Mouse (Mus musculus): ENCODE data around the gene Gm4881. TPM values are rescaled to one million over a fixed set of nuclear protein-coding genes. Genes with fewer than 3 reads are reported as not detected.

The Gm4881 gene
- polyA plus RNA-seq, 1 experiment, result not detected

- H3K27ac ChIP-seq (ENCODE audit: insufficient read depth, low read depth, low read length), result no peak overlapping the region
- peaks cover 16% of the 10 kb centered on the region for H3K4me1 ChIP-seq (ENCODE audit: control insufficient read depth, insufficient read depth, low read length)
- no peak overlapping the region for H3K4me3 ChIP-seq (ENCODE audit: insufficient read depth, low read length)
- TF ChIP-seq CTCF (IDR thresholded peaks at IDR 0.05; ENCODE audit: low read depth, low read length) (no peak), POLR2A (IDR thresholded peaks at IDR 0.05; ENCODE audit: borderline replicate concordance, low read depth, low read length) (no peak)
These were observed 29.6 kb upstream of the Gm4881 start for GRCm38 (mm10) chr7:24973902-24974301.

GRCm38 (mm10) chr7:24973208-24973607 lies 28.9 kb upstream of the Gm4881 start:
- TF ChIP-seq CTCF (IDR thresholded peaks at IDR 0.05; ENCODE audit: low read depth, low read length), result no peak
- TF ChIP-seq POLR2A (IDR thresholded peaks at IDR 0.05; ENCODE audit: borderline replicate concordance, low read depth, low read length), result no peak
- no peak overlapping the region for H3K27ac ChIP-seq (ENCODE audit: insufficient read depth, low read depth, low read length)
- peaks cover 11% of the 10 kb centered on the region; the same call in 1 of the 2 replicates for H3K4me1 ChIP-seq (ENCODE audit: control insufficient read depth, insufficient read depth, low read length)
- no peak overlapping the region for H3K4me3 ChIP-seq (ENCODE audit: insufficient read depth, low read length)

DNA sequence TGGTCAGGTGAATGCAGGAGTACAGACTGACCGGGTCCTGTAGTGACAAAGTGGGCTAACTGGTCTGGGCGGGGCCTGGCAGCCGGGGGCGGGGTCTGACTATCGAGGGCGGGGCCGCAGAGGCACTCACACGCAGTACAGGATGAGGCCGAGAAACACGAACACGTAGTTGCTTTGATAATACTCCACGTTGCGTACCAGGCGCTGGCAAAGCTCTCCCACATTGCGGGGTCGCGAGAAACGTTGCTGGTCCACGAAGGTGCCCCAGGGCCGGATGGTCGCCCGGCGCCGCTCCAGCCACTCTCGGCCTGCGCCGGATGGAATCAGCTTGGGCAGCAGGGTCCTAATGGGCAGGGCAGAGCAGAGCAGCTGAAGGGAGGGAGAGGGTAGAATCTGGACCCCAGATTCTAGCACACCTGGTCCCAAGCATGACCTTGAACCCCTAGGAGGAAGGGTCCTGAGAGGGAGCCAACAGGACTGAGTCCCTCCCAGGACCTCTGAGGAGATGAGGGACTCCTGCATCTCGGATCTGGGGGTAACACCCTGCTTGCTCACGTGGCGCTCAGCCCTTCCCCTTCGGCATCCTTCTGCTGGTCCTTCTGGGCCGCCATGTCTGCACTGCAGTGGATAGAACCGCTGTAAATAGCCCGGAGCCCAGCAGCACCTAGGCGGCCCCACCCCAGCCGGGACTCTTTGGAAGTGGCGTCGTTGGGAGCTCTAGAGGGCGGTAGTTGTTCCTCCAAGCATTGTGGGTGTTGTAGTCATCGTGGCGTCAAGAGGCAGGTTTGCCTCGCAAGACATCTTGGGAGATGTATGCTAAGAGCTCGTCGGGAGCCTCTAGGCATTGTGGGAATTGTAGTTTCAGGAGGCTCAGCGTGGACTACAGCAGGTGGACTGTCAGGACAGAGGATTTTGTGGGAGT lies 27.9 kb upstream of the Gm4881 start, which contains the start of gene Rabac1:
TSS of gene Rabac1 (minus strand) at position 783 of the 922 bp plus-strand sequence.
- peak within 1 kb of the TSS; percentile 65 for H3K4me3 ChIP-seq (ENCODE audit: insufficient read depth, low read length)
- peaks cover 6% of the 10 kb centered on the region; the same call in 1 of the 2 replicates for H3K4me1 ChIP-seq (ENCODE audit: control insufficient read depth, insufficient read depth, low read length)
- TF ChIP-seq CTCF (IDR thresholded peaks at IDR 0.05; ENCODE audit: low read depth, low read length) (no peak), POLR2A (IDR thresholded peaks at IDR 0.05; ENCODE audit: borderline replicate concordance, low read depth, low read length) (no peak)
- H3K27ac ChIP-seq (ENCODE audit: insufficient read depth, low read depth, low read length), result 0 out of 2 replicates have a peak within 1 kb of the TSS, but pooled peaks have one; percentile 2

GRCm38 (mm10) chr7:24971261-24971971 lies 27.1 kb upstream of the Gm4881 start:
- Histone ChIP-seq H3K4me1 (ENCODE audit: control insufficient read depth, insufficient read depth, low read length) (peaks cover 6% of the 10 kb centered on the region; the same call in 1 of the 2 replicates), H3K27ac (ENCODE audit: insufficient read depth, low read depth, low read length) (no peak overlapping the region), H3K4me3 (ENCODE audit: insufficient read depth, low read length) (peak overlapping the region; percentile 65)
- TF ChIP-seq CTCF (IDR thresholded peaks at IDR 0.05; ENCODE audit: low read depth, low read length) (peak; percentile 13; the same call in 1 of the 2 replicates), POLR2A (IDR thresholded peaks at IDR 0.05; ENCODE audit: borderline replicate concordance, low read depth, low read length) (no peak)

GRCm38 (mm10) chr7:24970341-24970740 lies 26.0 kb upstream of the Gm4881 start:
- TF ChIP-seq CTCF (IDR thresholded peaks at IDR 0.05; ENCODE audit: low read depth, low read length), result no peak
- TF ChIP-seq POLR2A (IDR thresholded peaks at IDR 0.05; ENCODE audit: borderline replicate concordance, low read depth, low read length), result no peak

DNA sequence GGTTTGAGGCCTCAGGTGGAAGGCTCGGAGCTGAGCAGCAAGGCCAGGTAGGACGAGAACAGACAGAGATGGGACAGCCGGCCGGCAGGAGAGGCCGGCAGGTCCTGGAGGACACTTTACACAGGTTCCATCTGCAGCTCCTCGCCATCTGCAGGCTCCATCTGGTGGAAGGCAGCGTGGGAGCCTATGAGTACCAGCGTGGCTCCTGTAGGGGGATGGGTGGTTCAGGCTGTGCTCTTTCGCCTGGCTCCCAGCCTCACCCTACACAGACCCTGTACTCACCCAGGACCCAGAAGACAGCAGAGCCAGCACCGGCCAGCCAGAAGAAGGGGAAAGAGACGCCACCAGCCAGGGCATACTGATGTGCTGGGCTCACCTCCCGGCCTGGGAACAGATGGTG lies 25.5 kb upstream of the Gm4881 start:
- Histone ChIP-seq H3K4me3 (ENCODE audit: insufficient read depth, low read length) (no peak overlapping the region), H3K27ac (ENCODE audit: insufficient read depth, low read depth, low read length) (no peak overlapping the region), H3K4me1 (ENCODE audit: control insufficient read depth, insufficient read depth, low read length) (peaks cover 4% of the 10 kb centered on the region; the same call in 1 of the 2 replicates)
- no peak for TF ChIP-seq POLR2A (IDR thresholded peaks at IDR 0.05; ENCODE audit: borderline replicate concordance, low read depth, low read length)
- TF ChIP-seq CTCF (IDR thresholded peaks at IDR 0.05; ENCODE audit: low read depth, low read length), result no peak

More at GRCm38 (mm10) chr7:24970341-24970740, 26.0 kb upstream of the Gm4881 start:
- H3K4me1 ChIP-seq (ENCODE audit: control insufficient read depth, insufficient read depth, low read length), result peaks cover 6% of the 10 kb centered on the region; the same call in 1 of the 2 replicates
- H3K27ac ChIP-seq (ENCODE audit: insufficient read depth, low read depth, low read length), result no peak overlapping the region
- no peak overlapping the region for H3K4me3 ChIP-seq (ENCODE audit: insufficient read depth, low read length)

GRCm38 (mm10) chr7:24968463-24968862 lies 24.2 kb upstream of the Gm4881 start:
- Histone ChIP-seq H3K4me1 (ENCODE audit: control insufficient read depth, insufficient read depth, low read length) (no peaks in the 10 kb centered on the region; the same call in 1 of the 2 replicates), H3K27ac (ENCODE audit: insufficient read depth, low read depth, low read length) (no peak overlapping the region), H3K4me3 (ENCODE audit: insufficient read depth, low read length) (no peak overlapping the region)
- no peak for TF ChIP-seq CTCF (IDR thresholded peaks at IDR 0.05; ENCODE audit: low read depth, low read length)
- no peak for TF ChIP-seq POLR2A (IDR thresholded peaks at IDR 0.05; ENCODE audit: borderline replicate concordance, low read depth, low read length)

GRCm38 (mm10) chr7:24967966-24968365 lies 23.7 kb upstream of the Gm4881 start:
- Histone ChIP-seq H3K27ac (ENCODE audit: insufficient read depth, low read depth, low read length) (no peak overlapping the region), H3K4me1 (ENCODE audit: control insufficient read depth, insufficient read depth, low read length) (no peaks in the 10 kb centered on the region; the same call in 1 of the 2 replicates), H3K4me3 (ENCODE audit: insufficient read depth, low read length) (no peak overlapping the region)
- no peak for TF ChIP-seq POLR2A (IDR thresholded peaks at IDR 0.05; ENCODE audit: borderline replicate concordance, low read depth, low read length)
- no peak for TF ChIP-seq CTCF (IDR thresholded peaks at IDR 0.05; ENCODE audit: low read depth, low read length)

DNA sequence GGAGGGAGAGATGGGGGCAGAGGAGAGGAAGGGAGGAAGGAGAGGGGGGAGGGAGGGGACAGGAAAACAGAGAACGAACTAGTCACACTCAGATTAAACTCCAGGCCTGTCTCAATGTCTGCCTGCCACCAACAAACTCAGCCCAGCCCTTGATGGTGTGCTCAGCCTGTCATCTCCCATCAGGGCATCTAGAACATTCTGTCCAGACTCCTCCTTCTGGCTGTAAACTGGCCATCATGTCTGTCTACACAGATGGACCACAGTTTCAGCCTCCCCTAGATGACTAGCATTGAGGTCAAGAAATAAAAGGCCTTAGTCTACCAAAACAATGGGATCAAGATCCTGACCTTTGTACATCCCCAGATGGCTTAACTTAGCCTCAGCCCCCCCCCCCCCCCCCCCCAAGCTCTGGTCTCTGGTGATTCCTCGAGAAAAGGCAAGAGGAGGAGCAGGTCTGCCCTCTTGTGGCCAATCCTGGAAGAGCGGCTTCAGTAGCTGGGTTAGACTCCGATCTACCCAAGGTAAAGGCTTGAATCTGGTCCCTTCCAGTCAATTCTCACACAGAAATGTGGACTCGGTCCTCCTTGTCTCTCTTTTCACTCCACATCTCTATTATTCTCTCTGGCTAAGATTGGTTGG lies 20.7 kb upstream of the Gm4881 start:
- no peak overlapping the region for H3K4me3 ChIP-seq (ENCODE audit: insufficient read depth, low read length)

More for the DNA sequence above, 20.7 kb upstream of the Gm4881 start:
- no peaks in the 10 kb centered on the region for H3K4me1 ChIP-seq (ENCODE audit: control insufficient read depth, insufficient read depth, low read length)
- TF ChIP-seq CTCF (IDR thresholded peaks at IDR 0.05; ENCODE audit: low read depth, low read length) (peak; percentile 56), POLR2A (IDR thresholded peaks at IDR 0.05; ENCODE audit: borderline replicate concordance, low read depth, low read length) (no peak)
- H3K27ac ChIP-seq (ENCODE audit: insufficient read depth, low read depth, low read length), result no peak overlapping the region

Measured in bone marrow macrophage, adult 2 months (primary cell).